ENCODE assay signal across 8 mouse cellular contexts in the genomic region with DNA sequence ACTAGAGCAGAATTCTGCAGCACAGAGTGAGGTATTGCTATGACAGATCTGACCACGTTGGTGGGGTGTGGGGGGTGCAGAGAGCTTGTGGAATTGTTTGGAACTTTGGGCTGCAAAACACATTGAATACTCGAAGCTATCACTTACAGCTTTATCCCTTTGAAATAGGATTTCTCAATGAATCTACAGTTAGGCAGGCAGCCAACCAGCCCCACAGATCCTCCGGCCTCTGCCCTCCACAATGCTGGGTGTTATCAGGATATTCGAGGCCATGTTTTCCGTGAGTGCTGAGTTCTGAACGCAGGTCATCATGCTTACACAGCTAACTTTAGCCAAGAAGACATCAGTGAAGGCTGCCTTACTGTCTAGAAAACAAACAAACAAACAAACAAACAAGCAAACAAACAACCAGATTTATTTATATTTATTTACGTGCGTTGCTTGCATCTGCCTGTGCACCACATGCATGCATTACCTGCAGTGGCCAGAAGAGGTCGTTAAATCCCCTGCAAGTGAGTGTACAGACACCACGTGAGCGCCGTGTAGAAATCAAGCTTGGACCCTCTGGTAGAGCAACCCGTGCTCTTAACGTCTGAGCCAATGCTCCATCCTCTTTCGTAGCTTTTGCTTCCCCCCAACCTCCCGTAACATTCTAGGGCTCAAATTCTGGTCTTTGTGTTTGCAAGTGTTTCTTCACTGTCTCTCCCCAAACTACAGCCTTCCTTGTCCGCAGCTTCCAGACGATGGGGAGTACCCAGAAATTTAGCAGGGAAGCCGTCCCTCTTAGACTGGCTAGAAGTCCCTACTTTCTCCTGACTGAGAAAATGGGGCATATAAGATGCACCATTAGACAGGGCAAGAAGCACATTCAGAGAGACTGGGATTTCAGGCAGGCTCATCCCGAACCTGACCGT. TPM values are rescaled to one million over a fixed set of nuclear protein-coding genes. Genes with fewer than 3 reads are reported as not detected.
A peak's percentile ranks its signal among the peaks of the same experiment; 100 is the strongest.
DNase-seq lines count a peak whose midpoint lies in the region; ATAC-seq lines count a peak whose summit lies in the region.

No protein-coding gene starts in this region.

- peaks cover 8% of the 10 kb centered on the region for H3K36me3 ChIP-seq in forebrain, embryonic 15.5 days
- peaks cover 4% of the 10 kb centered on the region for H3K36me3 ChIP-seq in hindbrain, embryonic 13.5 days

- H3K4me1 ChIP-seq in forebrain, embryonic 15.5 days: peaks cover 28% of the 10 kb centered on the region
- peaks cover 21% of the 10 kb centered on the region for H3K4me1 ChIP-seq in hindbrain, embryonic 13.5 days (replicated peaks)

- peak; percentile 59 for DNase-seq in MN1 (ENCODE audit: low spot score)
- peak; percentile 76 for DNase-seq in cerebellum, adult 11 months
- DNase-seq in layer of hippocampus, postnatal 36 days: peak; percentile 72 to 79
- peak; percentile 89 for DNase-seq in right cerebral cortex, postnatal 14 days

- H3K9ac ChIP-seq in forebrain, embryonic 15.5 days (replicated peaks): 0 out of 2 replicates have a peak overlapping the region, but pooled peaks have one; percentile 15
- H3K9ac ChIP-seq in hindbrain, embryonic 13.5 days: peak overlapping the region; percentile 26; the same call in 1 of the 2 replicates

- peak; percentile 70 for ATAC-seq in forebrain, embryonic 15.5 days (replicated peaks)
- ATAC-seq in hindbrain, embryonic 13.5 days (ENCODE audit: low FRiP score): peak; percentile 76
- ATAC-seq in megakaryocyte-erythroid progenitor cell, adult 5-6 weeks (replicated peaks; ENCODE audit: low FRiP score, low TSS enrichment, poor library complexity, severe bottlenecking): 0 out of 2 replicates have a peak, but pooled peaks have one; percentile 32
- ATAC-seq in activated CD4-positive, CD25-positive, alpha-beta regulatory T cell, adult 4 months: no peak

- no peaks in the 10 kb centered on the region for H3K27me3 ChIP-seq in forebrain, embryonic 15.5 days
- H3K27me3 ChIP-seq in hindbrain, embryonic 13.5 days: no peaks in the 10 kb centered on the region

- 13% methylated on average over 21 of the region's 21 CpGs for WGBS in forebrain, embryonic 15.5 days
- 32% methylated on average over 21 of the region's 21 CpGs for WGBS in hindbrain, embryonic 13.5 days

- peak overlapping the region; percentile 89 for H3K27ac ChIP-seq in forebrain, embryonic 15.5 days (replicated peaks)
- peak overlapping the region; percentile 87 for H3K27ac ChIP-seq in hindbrain, embryonic 13.5 days

- peak overlapping the region; percentile 6 for H3K4me3 ChIP-seq in forebrain, embryonic 15.5 days
- no peak overlapping the region for H3K4me3 ChIP-seq in hindbrain, embryonic 13.5 days

- H3K4me2 ChIP-seq in forebrain, embryonic 15.5 days (replicated peaks): peak overlapping the region; percentile 30
- peak overlapping the region; percentile 31 for H3K4me2 ChIP-seq in hindbrain, embryonic 13.5 days

- no peaks in the 10 kb centered on the region for H3K9me3 ChIP-seq in forebrain, embryonic 15.5 days
- no peaks in the 10 kb centered on the region for H3K9me3 ChIP-seq in hindbrain, embryonic 13.5 days

RNA-seq across cellular contexts. Expression of a gene that starts 12.1 kb away (rescaled TPM):
- 231 and 237 TPM in 2 replicates for polyA plus RNA-seq in forebrain, embryonic 15.5 days (2015; fragmentation: Nextera tagmentation; extraction: Ambion mirVana)
- polyA plus RNA-seq in hindbrain, embryonic 13.5 days (2015; fragmentation: Nextera tagmentation; extraction: Ambion mirVana): 148 and 155 TPM in 2 replicates
- 10 to 100 TPM; 70.4 to 71.1 TPM for total RNA-seq in layer of hippocampus, postnatal 36 days (2021)
- 360 and 383 TPM in 2 replicates for total RNA-seq in megakaryocyte-erythroid progenitor cell, adult 5-6 weeks (2014; fragmentation: Nextera tagmentation)
- total RNA-seq in megakaryocyte-erythroid progenitor cell, adult 5-6 weeks (2017): 607 and 788 TPM in 2 replicates
- 10 to 100 TPM; 19.1 to 21.2 TPM for polyA plus RNA-seq in activated CD4-positive, CD25-positive, alpha-beta regulatory T cell, adult 4 months (2017; shearing (Covaris generic))
